Mouse (Mus musculus) stomach, postnatal 0 days (tissue): ENCODE measurements around the gene Lrig2. TPM values are rescaled to one million over a fixed set of nuclear protein-coding genes. Genes with fewer than 3 reads are reported as not detected.
A peak's percentile ranks its signal among the peaks of the same experiment; 100 is the strongest.

Experiments used
- ATAC-seq: fragments of 200-750 bp; cut with Nextera tagmentation; 2 replicates; pipeline ENCODE4 v1.8.0; 2017; ENCODE audit not compliant: low FRiP score, low TSS enrichment
- DNase-seq: peaks from one replicate; pipeline ENCODE4 v3.0.0-alpha.2; 2016; ENCODE audit warnings: low spot score
- H3K27ac ChIP-seq: fragments of 300-500 bp; sonication (generic); replicated peaks from 2 replicates; pipeline ENCODE4 v1.5.1; 2014; ENCODE audit warnings: mild to moderate bottlenecking, control low read depth
- H3K27me3 ChIP-seq: fragments of 300-500 bp; sonication (generic); 2 replicates; pipeline ENCODE4 v1.6.1; 2014; ENCODE audit warnings: low read length; ENCODE audit not compliant: control insufficient read depth, insufficient read depth
- H3K36me3 ChIP-seq: fragments of 300-500 bp; sonication (generic); 2 replicates; pipeline ENCODE4 v1.6.1; 2014; ENCODE audit warnings: low read length, mixed read lengths; ENCODE audit not compliant: control insufficient read depth, insufficient read depth
- H3K4me1 ChIP-seq: fragments of 300-500 bp; sonication (generic); replicated peaks from 2 replicates; pipeline ENCODE4 v1.6.1; 2014; ENCODE audit warnings: antibody characterized with exemption; ENCODE audit not compliant: control insufficient read depth, insufficient read depth
- H3K4me2 ChIP-seq: fragments of 300-500 bp; sonication (generic); replicated peaks from 2 replicates; pipeline ENCODE4 v1.6.1; 2014; ENCODE audit warnings: low read depth, mild to moderate bottlenecking, control low read depth, moderate library complexity
- H3K4me3 ChIP-seq: fragments of 300-500 bp; sonication (generic); 2 replicates; pipeline ENCODE4 v1.5.1; 2014; ENCODE audit warnings: low read depth, low read length, control low read depth
- H3K9ac ChIP-seq: fragments of 300-500 bp; sonication (generic); 2 replicates; pipeline ENCODE4 v1.6.1; 2014; ENCODE audit warnings: mild to moderate bottlenecking, low read length, control low read depth, mixed read lengths
- H3K9me3 ChIP-seq: fragments of 300-500 bp; sonication (generic); 2 replicates; pipeline ENCODE4 v1.6.1; 2016; ENCODE audit warnings: low read length; ENCODE audit not compliant: control insufficient read depth
- CTCF ChIP-seq: IDR thresholded peaks from 2 replicates; pipeline ENCODE4 v1.5.1; 2016; ENCODE audit warnings: antibody characterized with exemption, low read depth, mild to moderate bottlenecking, moderate library complexity
- EP300 ChIP-seq: optimal IDR thresholded peaks from 2 replicates; pipeline ENCODE3; 2016; ENCODE audit warnings: antibody characterized with exemption
- WGBS: fragments of 180-500 bp; shearing (Covaris S2); extraction: QIAGEN DNeasy Blood & Tissue Kit; methylation state at CpG from one replicate; pipeline ENCODE4 v1.1.7; 2014; 5-methylcytosine and 5-hydroxymethylcytosine counted together
- polyA plus RNA-seq: library from polyadenylated mRNA; unstranded; fragments of >200 nt; fragmentation: Nextera tagmentation; extraction: Ambion mirVana; gene quantifications from 2 replicates; pipeline ENCODE4 v1.2.1, GENCODE M21; 2015

Gene Lrig2
- polyA plus RNA-seq, 1 experiment from 2014 or later = 6.0 TPM

DNA sequence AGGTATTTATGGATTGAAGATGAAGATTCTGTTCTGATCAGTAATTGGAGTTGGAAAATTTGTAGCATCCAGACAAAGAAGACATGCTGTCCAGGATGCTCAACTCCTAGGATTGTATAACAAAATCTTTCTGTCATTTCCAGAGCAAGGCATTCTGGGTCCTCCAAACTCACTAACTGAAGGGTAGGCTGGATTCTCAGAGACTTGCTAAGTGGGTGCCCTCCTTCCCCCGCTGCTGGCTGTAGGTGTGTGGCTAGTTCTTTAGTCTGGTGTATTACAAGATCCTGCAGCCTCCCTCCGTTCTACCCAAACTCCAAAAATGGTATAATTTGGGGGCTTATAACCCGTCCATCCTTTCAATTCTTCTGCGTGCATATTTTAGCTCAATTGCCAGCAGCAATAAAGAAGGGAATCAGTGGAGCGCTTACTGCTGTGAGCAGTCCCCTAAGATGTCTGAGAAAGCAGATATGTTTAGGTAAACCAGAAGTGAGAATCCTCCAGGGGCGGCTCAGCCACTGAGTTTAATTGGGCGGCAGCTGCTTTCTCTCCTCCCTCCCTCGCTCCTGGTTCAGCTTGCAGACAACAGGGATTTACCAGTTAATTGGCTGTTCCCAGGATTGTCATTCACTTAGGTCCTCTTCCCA, 162.4 kb downstream of the Lrig2 start:
- no peak overlapping the region for H3K4me3 ChIP-seq
- TF ChIP-seq EP300 (no peak), CTCF (no peak)
- peaks cover 11% of the 10 kb centered on the region; the same call in 1 of the 2 replicates for H3K4me1 ChIP-seq
- WGBS = 39% methylated on average over 8 of the region's 8 CpGs
- H3K27ac ChIP-seq = peak overlapping the region; percentile 74
- ATAC-seq (no peak), DNase-seq (no peak)
- no peaks in the 10 kb centered on the region for H3K36me3 ChIP-seq
- H3K27me3 ChIP-seq = no peaks in the 10 kb centered on the region
- H3K9ac ChIP-seq = no peak overlapping the region
- H3K4me2 ChIP-seq = no peak overlapping the region
- H3K9me3 ChIP-seq = no peaks in the 10 kb centered on the region

Other genes starting within 250 kb of the Lrig2 start
- gene Slc16a1, start 126.8 kb upstream of the Lrig2 start, polyA plus RNA-seq = 32.0 and 32.1 TPM in 2 replicates